Mouse (Mus musculus) heart, postnatal 4 days (tissue): ENCODE measurements around the gene Heg1. TPM values are rescaled to one million over a fixed set of nuclear protein-coding genes. Genes with fewer than 3 reads are reported as not detected.

Experiments
- DNase-seq: peaks from one replicate; pipeline ENCODE4 v3.0.0; 2021
- total RNA-seq, 2 experiments: library from RNA; stranded (reverse); gene quantifications; 2 replicates each; pipeline ENCODE4 v1.2.3; 2021

The Heg1 gene
- total RNA-seq, 2 experiments from 2014 or later: 226 to 240 TPM

DNA sequence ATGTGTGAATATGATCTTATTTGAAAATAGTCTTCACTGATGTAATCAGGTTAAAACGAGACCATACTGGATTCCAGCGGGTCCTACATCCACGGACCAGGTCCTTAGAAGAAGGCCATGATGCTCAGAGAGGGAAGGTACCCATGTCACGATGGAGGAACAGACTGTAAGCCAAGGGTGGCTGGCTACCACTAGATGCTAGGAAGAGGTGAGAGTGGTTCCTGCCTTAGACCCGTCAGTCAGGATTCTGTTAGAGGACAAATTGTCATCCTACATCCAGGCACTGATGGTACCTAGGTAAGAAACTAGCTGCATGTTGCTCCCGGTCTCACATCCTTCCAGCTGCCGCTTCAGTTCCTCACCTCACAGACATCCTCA, 6.9 kb upstream of the Heg1 start:
- no peak for DNase-seq

DNA sequence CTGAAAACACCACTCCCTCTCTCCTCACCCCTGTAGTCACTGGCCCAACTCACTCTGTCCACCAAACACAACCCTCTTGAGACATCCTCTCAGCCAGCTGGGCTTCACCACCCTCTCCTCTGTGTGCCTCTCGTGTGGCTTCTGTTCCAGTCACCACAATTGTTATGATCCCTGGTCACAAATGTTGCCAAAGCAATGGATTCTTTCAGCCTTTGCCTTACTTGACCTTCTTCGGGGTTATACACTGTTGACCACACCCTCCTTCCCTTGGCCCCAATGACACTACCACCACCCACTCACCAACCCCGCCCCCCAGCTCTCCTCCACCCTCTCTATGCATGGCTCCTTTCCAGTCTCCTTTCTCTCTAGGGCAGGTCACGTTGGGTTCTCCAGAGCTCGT, 6.3 kb upstream of the Heg1 start:
- DNase-seq: no peak

DNA sequence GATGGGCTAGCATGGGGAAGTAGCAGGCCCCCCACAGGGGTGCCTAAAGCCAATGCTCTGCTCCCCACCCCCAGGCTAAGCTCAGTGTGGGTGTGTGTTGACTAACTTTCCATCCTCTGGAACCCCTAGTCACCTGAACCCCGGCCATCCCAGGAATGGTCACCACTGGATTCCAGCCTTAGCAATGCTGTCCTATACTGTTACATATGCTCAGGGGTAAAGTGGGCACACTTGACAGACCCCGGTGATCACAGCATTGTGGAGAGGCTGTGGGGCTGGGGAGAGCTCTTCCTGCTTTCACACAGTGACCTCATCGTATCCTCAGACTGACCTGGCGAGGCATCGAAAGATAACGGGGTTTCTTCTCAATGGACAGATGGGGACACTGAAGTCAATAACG, 3.9 kb upstream of the Heg1 start:
- no peak for DNase-seq

DNA sequence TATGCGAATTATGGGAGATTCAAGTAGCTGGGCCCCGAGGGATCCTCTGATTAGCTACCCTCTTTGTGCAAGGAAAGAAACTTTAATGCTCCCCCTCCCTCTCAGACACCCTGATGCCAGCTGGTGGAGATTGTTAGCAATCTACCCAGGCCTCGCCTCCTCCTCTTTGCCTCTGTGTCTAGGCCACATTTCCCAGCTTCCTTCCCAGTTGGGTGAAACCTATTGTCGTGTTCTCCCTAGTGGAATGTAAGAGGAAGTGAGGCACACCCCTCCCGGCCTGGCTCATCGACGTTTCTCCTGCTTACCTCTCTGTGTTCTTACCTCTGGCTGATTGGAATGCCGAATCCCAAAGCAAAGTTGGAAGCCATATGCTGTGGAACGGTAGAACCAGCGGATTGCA, 3.4 kb upstream of the Heg1 start:
- DNase-seq: peak; percentile 56

DNA sequence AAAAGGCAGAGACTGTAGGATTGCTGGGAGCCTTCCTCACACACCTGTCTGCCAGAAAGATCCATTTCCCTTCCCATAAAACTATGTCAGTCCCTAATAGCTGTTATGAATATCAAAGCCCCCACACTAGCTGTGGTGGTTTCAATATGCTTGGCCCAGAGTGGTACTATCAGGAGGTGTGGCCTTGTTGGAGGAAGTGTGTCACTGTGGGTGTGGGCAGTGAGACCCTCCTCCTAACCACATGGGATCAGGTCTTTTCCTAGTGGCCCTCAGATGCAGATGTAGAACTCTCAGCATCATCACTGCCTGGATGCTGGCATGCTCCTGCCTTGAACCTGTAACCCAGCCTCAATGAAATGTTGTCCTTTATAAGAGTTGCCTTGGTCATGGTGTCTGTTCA, 2.5 kb upstream of the Heg1 start:
- no peak for DNase-seq

DNA sequence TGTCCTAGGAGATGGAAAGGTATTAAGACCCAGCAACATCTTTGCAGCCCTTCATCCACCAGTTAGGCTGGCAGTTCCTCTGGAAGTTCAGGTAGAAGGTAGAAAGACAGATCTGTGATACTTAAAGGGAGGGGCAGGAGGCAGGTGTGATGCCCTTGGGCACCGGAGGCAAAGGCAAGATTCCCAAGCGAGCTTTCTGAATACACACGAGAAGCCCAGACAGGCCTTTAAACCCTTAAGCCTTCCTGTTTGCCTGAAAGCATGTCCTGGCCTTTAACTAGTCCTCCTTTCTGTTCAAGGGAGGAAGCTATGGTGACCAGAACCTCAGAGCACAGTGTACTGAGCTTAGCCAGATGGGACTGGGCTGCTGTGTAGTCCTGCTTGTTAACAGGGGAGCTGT, 1.5 kb upstream of the Heg1 start:
- no peak for DNase-seq

DNA sequence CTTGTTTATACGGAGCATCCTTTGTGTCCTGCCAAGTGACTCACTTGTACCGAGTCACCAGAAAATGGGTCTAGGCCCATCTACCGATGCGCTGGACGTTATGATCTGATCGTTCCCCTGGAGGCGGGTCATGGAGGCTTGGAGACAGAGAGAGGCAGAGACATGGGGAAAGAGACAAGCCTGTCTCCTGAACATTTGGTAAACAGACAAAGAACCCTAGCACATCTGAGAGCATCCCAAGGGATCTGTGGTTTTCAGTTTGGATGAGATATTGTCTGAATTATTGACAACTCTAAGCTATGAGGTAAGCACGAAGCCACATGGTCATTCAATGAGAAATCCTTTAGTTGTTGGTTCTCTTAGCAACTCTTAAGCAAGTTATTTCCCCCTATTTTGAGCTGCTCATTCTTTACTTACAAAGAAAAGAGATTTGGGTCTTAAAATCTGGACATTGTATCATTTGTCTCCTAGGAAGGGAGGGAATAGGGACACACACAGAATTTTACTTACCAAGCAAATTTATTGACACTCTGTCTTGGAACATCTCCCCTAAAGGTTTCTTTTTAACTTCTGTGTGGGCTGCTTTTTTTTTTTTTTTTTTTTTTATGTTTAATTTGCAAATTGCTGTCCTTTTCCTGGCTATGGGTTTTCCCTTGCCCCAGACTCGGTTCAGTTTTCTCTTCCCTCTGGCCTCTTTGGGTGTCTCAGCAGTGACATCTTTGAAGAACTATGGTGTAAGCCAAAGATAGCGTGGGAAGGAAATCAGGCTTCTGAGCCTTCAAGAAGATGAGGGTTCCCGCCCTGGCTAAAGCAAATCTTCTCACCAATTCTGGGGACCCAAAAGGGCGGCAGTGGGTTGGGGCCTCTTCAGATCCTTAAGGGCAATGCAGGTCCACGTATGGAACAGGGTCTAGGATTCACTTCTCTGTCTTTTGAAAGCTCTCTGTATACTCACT, 686 bp upstream of the Heg1 start:
- no peak for DNase-seq

DNA sequence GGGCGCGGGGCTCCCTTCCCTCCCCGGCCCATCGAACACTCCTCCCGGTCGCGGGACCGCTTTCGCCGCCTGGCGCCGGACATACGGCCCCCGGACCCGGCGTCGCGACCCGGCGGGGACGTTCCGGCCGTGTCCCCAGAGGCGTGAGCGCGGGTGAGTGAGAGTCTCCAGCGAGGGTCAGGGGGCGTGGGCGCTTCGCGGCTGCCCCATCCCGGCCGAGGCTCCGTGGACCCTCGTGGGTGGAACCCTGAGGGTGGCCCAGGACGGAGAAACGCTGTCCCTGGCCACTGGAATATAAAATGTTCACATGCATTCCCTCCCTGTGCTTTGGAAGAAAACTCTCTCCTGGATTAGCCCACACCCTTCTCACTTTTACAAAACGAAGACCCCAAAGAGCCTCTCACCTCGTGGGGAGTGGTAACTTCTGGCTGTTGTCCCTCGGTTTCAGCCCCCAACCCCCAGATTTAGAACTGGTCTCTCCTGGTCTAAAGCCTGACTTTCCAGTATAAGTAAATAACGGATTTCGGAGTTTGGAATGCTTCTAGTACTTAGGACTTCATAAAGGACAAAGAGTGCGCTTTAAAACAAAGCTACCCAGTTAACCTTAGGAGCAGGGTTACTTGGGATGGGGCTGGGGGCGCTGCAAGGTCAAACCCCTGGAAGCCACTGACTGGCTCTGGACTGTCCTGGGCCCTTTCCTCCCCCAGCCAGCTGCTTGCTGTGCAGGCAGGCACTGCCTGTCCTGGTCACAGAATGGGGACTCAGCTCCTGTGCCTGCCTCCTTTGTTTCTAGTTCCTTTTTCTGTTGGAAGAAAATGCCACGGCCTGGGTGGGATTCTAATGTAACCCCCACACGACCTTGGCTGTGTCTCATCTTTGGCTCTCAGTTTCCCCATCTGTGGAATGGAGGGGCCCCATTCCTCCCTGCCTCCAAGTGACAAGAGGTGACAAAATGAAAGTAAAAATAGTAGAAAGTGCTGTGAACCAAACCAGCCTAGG, 832 bp downstream of the Heg1 start:
- no peak for DNase-seq

DNA sequence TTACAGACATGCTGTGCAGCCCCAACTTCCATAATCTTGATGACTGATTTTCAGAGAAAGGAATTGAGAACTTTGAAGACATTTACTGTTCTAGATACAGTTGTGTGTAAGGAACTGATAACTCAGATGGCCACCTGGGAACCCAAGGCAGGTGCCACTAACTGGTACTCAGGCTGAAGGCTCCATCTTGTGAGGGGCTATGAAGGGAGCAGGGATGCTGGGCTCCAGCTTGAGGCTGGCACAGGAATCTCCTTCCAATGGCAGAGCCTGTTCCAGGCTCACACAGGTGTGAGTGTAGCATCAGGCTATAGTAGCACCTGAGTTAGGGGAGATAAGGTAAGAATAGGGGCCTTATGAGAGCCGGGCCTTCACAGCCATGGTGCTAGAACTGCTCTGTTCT, 1.9 kb downstream of the Heg1 start:
- DNase-seq: no peak

DNA sequence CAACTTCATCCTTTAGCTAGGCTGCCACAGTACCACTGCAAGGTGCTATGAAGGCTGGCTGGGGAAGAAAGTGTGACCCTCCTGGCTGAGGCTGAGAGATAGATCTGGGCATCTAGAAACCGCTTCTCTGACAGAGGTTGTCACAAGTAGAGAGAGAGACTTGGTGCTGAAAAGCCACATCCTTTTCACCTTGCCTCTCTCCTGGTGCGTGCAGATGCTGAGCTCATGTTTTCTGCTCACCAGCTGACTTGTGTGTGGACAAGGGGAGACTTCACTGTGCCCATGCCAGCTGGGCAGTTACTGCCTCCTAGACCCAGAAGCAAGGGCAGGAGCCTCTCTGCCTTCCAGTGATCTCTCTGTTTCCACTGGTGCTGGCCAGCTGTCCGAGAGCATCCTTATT, 3.6 kb downstream of the Heg1 start:
- no peak for DNase-seq

DNA sequence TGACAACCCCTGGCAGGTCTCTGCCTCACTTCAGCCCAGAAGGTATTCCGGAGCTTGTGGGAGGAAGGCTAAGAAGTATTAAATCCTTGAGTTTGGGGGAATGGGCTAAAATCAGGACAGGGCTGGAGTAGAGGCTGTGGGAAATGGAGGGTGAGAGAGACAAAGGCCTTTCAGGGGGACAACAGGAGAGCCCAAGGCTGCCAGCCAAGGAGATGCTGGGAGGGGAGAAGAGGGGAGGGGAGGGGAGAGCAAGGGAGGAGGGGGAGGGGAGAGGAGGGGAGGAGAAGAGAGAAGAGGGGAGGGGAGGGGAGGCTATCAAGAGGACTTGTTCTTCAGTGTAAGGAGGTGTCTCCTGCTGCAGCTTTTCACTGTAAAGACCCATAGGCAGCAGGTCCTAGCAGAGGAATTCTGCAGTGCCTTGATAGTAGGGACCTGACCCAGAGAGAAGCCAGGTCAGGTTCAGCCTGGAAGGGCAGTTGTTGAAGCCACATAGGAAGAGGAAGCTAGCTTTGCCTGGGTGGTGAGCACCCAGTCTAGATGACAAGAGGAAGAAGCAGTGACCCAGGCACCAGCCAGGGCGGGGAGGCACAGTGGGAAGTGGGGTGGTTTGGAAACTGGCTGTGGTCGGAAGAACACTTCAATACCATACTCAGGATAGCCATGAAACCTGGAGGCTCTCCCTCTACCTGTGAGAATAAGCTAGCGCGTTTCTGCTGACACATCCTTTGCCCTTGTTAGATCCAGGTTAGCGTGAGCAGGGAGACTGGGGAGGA, 7.0 kb downstream of the Heg1 start:
- no peak for DNase-seq

DNA sequence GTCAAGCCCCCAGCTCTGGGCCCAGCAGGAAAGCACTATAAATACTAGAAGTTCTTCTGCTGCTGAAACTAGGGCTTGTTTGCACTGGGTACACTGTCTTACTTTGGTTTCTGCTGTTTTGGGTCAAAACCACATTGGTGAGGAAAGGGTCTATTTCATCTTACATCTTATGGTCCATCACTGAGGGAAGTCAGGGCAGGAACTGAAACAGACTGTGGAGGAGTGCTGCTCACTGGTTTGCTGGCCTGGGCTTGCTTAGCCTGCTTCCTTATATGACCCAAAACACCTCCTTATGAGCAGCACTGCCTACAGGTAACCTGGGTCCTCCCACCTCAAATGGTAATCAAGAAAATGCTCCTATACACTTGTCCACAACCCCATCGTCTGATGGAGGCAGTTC, 9.4 kb downstream of the Heg1 start:
- DNase-seq: no peak

DNA sequence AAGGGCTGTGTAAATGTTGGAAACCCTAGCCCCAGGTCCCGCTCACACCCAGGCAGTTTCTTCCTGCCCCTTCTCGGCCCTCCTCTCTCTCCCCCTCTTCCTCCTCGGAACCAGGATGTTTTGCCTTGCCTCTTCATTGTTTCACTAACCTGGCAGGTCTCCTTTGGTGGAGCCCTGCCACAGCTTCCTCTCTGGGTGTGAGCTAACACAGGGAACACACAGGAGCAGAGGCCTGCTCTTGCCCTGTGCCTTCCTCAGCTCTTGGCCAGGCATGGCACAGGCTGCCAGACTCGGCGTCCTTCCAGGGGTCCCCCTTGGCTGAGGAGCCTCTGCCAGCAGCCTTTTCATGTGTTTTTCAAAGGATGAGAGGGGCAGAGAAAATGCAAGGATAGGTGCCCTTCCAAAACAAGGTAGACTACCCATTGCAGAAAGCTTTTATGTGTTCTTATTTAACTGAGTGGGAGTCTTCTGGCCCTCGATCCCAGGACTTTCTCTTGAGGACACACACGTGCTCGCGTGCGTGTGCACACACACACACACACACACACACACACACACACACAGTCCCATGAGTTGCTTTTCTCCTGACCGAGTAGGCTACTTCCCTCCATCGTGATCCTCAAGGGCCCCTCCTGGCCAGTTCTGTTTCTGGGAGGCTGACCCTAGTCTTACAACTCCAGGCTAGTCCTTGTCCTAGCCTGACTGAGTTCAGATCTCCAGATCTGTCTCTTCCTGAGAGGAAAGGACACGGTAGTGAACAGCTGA, 12.8 kb downstream of the Heg1 start:
- peak; percentile 65 for DNase-seq

DNA sequence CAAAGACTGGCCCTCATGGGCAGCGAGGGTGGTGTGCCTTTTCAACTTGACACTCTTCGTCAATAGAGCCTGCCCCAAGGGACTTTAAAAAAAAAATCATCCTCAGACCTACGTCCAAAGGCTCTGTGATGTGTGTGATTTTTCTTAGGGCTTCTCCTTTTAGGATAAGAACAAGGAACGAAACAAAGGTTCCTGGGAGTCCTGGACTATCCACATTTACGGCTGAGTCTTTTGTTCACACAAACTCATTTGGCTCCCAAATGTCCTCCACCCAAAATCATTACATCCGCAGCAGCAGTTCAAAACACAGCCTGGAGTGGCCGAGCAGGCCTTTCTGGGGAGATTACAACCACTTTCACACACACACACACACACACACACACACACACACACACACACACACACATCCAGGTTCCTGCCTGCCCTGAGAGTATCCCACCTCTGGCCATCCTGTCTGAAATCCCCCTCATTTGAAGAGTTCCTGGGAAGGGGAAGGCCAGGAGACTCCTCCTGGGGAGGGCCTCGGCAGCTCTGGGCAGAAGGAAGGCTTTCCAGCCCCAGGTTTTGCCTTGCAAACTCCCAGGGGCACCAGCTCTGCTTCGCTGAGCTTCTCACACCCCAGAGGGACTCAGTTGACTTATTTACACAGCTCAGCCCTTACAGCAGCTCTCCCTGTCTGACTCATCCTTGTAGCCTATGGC, 13.6 kb downstream of the Heg1 start:
- no peak for DNase-seq

DNA sequence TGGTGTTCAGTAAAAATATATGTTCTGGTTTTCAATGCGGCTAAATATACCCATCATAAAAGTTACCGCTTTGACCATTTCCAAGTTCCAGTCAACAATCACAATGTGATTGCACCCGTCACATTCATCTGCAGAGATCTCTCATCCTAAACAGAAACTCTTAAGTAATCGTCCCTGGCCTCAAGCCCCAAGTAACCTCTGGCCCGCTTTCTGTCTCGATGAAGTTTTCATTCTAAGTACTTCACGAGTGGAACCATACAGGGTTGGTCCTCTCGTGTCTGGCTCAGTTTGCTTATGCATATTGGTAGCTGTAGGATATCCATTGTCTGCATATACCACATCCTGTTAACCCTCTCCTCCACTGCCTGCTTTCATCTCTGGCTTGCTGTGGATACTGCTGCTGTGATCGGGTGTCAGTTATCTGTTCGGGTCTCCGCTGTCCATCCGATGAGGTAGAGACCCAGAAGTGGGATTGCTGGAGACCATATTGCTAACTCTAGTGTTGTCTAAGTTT, 14.2 kb downstream of the Heg1 start:
- DNase-seq: no peak

DNA sequence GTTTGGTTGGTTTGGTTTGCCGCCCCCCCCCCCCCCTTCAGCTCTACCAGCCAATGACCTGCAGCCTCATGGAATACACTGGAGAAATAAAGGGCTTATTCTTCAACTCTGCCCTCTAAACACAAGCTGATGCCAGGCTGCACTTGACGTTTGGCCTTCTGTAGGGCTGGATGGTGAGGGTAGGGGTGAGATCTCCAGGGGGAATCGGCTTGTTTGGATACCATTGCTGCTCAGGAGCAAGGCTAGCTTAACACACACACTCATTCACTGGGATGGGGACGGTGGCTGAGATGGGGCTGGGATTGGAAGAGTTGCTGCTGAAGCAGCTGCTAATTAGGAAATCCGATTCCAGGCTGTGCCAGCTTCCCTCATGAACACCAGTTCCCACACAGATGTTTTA, 16.4 kb downstream of the Heg1 start:
- DNase-seq: no peak

DNA sequence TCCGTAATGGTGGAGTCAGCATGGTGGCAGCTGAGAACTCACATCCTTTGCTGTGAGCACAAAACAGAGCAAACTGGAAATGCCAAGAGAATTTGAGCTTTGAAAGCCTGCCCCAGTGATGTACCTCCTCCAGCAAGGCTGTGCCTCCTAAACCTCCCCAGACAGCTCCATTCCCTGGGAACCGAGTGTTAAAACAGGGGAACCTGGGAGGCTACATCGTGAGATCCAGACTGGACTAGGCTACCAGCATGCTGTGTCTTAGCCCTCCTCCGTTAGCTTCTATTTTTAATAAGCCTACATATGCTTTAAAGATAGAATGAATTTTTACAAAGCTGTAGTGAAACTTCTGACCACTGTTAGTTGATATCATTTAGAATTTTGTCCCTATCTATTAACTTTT, 17.7 kb downstream of the Heg1 start:
- no peak for DNase-seq

DNA sequence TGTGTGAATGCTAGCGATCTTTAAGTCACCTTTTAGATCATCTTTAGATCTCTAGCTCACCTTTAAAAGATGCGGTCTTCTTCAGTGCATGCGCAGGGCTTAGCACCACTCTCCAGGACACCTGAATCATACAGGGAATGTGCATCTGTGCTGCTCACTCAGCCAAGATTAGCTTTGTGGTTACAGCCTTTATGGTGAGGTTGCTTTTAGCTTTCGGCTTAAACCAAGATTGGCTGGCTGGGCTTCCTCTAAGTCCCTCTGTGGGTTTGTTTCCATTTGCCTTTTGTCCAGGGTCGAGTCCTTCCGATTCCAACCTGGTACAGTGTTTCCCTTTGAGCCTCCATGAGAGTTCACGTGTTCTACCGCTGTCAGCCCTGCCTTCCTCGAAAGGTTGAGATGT, 20.1 kb downstream of the Heg1 start:
- no peak for DNase-seq

DNA sequence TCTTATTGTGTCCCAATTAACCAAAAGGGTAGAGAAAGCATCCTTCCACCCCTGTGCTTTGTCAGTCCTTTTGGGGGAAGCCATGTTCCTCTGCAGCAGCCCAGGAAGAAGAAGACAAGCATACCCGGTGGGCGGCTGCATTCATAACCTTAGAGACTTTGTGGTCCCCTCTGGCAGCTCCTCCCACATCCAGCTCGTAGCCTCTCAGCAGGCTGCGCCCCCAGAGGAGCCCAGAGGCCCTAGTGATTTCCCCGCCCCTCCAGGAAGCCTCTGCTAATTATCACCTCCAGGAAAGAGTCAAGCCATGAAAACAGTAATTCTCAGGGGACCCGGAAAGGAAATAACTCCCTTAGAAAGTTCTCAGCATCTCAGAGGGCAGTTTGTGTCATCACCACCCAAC, 21.1 kb downstream of the Heg1 start:
- peak; percentile 64 for DNase-seq

DNA sequence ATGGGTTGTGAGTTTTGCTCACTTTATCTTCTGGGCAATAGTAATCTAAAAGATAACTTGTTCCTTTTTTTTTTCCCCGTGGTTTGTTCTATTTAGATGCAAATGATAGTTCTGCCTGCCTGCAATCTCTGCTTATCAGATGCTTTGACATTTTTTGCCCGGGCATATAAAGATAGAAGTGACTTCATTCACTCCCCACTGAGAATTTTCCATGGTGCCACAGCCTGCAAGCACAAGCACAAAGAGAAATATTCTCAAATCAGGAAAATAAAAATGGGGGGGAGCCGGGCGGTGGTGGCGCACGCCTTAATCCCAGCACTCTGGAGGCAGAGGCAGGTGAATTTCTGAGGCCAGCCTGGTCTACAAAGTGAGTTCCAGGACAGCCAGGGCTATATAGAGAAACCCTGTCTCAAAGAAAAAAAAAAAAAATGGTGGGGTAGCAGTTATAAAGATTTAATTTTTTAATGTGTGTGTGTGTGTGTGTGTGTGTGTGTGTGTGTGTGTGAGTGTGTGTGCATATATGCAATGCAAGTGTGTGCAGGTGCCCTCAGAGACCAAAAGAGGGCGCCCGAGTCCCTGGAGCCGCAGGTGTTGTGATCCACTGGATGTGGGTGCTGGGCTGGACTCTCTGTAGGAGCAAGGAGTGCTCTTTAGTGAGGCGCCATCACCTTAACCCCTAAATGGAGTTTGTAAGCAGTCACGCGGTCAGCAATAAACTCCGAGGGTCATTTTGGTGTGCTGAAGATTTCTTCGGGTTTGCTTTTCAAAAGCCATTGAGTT, 22.1 kb downstream of the Heg1 start:
- no peak for DNase-seq
